Mouse (Mus musculus) layer of hippocampus, postnatal 36 days (tissue): Measurements from ENCODE around the gene Col9a2. TPM values are rescaled to one million over a fixed set of nuclear protein-coding genes. Genes with fewer than 3 reads are reported as not detected.

Source experiments
- DNase-seq, 2 experiments: peaks; one replicate each; pipeline ENCODE4 v3.0.0; 2022
- total RNA-seq, 2 experiments: library from RNA; stranded (reverse); gene quantifications; 2 replicates each; pipeline ENCODE4 v1.2.3; 2021

Col9a2 gene
- total RNA-seq, 2 experiments from 2014 or later = 2.5 to 4.1 TPM

DNA sequence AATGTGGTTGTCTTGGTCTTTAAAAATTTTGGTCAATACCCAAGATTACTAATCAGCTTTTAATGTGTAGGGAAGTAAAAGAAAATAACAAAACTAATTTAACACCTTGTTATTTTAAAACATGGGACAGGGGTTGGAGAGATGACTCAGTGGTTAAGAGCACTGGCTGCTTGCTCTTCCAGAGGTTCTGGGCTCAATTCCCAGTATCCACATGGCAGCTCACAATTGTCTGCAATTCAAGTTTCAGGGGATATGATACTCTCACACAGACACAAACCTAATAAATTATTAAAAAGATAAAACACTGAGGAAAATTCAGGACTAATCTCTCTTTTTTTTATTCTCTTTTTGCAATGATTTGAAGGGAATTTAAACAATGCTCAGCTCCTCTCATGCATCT lies 45.3 kb downstream of the Col9a2 start:
- no peak for DNase-seq

DNA sequence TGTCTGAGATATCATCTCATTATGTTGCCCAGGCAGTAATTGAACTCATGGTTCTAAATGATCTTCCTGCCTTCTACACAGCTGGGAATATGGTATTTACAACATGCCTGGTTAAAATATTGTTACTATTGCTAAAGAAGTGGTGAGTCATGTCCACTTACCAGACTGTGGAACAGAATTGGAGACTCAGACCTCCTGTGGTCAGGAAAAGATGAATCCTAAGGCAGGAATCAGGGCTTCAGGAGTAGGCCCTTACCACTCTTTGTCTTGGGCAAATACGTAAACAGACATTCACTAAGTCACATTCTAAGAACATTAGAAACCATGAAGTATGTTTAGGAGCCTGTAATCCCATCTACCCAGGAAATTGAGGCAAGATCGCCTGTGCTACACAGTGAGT lies 49.5 kb downstream of the Col9a2 start:
- DNase-seq = no peak

DNA sequence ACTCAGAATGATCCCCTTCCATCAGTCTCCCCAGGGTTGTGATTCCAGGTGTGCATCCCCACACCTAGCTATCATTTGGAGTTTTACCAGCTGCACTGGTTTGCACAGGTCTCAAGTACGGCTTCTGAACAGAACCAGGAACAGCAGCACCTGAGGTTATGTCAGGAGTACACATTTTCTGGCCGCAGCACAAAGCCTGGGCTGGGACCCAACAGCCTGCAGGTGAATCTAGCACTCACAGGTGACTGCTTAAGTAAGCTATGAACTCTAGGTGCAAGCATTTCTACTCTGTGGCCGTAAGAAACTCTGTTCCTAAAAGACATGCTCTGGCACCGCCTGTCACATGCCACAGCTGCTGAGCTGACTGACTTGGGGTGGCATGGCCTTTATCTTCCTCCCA lies 51.0 kb downstream of the Col9a2 start:
- no peak for DNase-seq

DNA sequence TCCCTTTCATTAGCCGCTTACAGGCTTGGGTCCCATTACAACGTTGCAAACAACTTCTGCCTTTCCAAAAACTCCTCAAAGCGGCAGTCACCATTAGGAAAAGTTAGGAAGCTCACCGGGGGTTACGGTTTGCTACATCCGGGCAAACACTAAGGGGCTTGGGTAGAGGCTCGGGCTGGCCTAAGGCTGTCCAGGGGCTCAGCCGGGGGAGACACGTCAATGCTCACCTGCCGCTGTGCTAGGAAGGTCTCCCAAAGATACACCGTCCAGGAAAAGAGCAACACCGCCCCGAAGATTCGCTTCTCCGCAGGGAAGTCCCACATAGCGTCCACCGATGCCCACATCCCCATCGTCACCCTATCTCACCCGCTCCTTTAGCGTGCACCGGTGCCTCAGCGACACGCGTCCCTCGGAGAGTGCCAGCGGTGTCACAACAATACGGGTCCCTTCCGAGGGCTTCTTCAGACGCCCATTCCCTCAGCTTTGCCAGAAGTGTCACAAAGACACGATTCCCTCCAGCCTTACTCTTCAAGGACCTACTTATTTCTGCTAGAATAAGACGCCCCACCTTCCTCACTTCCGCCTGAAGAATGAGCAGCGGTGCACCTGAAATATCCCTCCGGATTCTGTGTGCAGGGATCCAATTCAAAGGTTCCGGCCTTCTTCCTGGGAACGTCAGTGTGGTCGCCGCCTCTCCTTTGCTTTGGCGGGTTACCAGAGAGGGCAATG lies 58.6 kb downstream of the Col9a2 start, which contains the start of gene Zmpste24:
Zmpste24 (minus strand) TSS at position 592 of the 729 bp plus-strand sequence.
- DNase-seq = peak; percentile 82 to 85

DNA sequence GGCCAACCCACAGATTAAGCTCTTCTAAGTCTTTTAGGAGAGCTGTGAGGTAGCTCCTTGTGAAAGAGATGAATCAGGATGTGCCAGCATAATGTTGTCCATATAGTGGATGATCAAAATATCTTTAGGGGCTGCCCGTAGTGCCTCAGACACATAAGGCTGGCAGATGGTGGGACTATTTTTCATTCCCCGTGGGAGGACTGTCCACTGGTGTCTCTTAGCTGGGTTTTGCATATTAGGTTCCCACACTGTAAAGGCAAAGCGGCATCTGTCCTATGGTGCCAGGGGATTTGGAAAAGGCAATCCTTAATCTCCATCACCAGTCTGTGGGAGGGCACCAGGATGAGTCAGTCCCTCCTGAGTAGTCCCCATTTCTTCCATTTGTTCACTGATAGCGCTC lies 64.1 kb downstream of the Col9a2 start:
- DNase-seq = no peak

Other genes with a start within 250 kb of the Col9a2 start
- 10 to 100 TPM; 49.0 to 52.9 TPM for gene Nfyc, start 207.8 kb upstream of the Col9a2 start, total RNA-seq
- 10 to 100 TPM; 25.9 to 28.9 TPM for gene Rims3, start 184.6 kb upstream of the Col9a2 start, total RNA-seq
- gene Exo5, start 114.4 kb upstream of the Col9a2 start, total RNA-seq = 10 to 100 TPM; 11.6 to 13.0 TPM
- gene Zfp69, start 87.7 kb upstream of the Col9a2 start, total RNA-seq = 1 to 10 TPM; 1.3 to 1.8 TPM
- 100 to 1,000 TPM; 149 to 155 TPM for gene Smap2, start 22.1 kb upstream of the Col9a2 start, total RNA-seq
- gene Zmpste24, start 58.9 kb downstream of the Col9a2 start, total RNA-seq = 10 to 100 TPM; 23.1 to 26.3 TPM
- gene Tmco2, start 69.8 kb downstream of the Col9a2 start, total RNA-seq = not detected
- 10 to 100 TPM; 31.5 to 36.5 TPM for gene Rlf, start 175.7 kb downstream of the Col9a2 start, total RNA-seq